Mouse (Mus musculus): ENCODE data around the gene Tox2. TPM values are rescaled to one million over a fixed set of nuclear protein-coding genes. Genes with fewer than 3 reads are reported as not detected.

Tox2 gene
- polyA plus RNA-seq, 1 experiment: 18.4 TPM

GRCm38 (mm10) chr2:163360858-163361623 lies 158.1 kb downstream of the Tox2 start:
- 0 out of 2 replicates have a peak, but pooled peaks cover under 1% of the 10 kb centered on the region for H3K4me1 ChIP-seq (replicated peaks; ENCODE audit: control insufficient read depth, insufficient read depth, low read length)
- WGBS: 94% methylated on average over 16 of the region's 16 CpGs
- H3K36me3 ChIP-seq (ENCODE audit: control insufficient read depth, insufficient read depth, low read length): no peaks in the 10 kb centered on the region
- H3K27ac ChIP-seq (ENCODE audit: control insufficient read depth, insufficient read depth, low read length): no peak overlapping the region
- H3K4me3 ChIP-seq (ENCODE audit: control insufficient read depth, insufficient read depth, low read length): no peak overlapping the region
- no peaks in the 10 kb centered on the region for H3K27me3 ChIP-seq (ENCODE audit: control insufficient read depth, insufficient read depth, low read length)
- no peak for TF ChIP-seq CTCF (IDR thresholded peaks at IDR 0.05; ENCODE audit: borderline replicate concordance, control insufficient read depth, extremely low read depth, insufficient read depth, low read length, poor library complexity)
- TF ChIP-seq POLR2A (IDR thresholded peaks at IDR 0.05; ENCODE audit: control insufficient read depth, extremely low read depth, insufficient read depth, low read length, poor library complexity): no peak
- no peak for DNase-seq

GRCm38 (mm10) chr2:163362940-163363921 lies 160.3 kb downstream of the Tox2 start:
- no peak overlapping the region for H3K4me3 ChIP-seq (ENCODE audit: control insufficient read depth, insufficient read depth, low read length)
- DNase-seq: no peak
- H3K4me1 ChIP-seq (replicated peaks; ENCODE audit: control insufficient read depth, insufficient read depth, low read length): no peaks in the 10 kb centered on the region
- no peaks in the 10 kb centered on the region for H3K36me3 ChIP-seq (ENCODE audit: control insufficient read depth, insufficient read depth, low read length)
- H3K27me3 ChIP-seq (ENCODE audit: control insufficient read depth, insufficient read depth, low read length): no peaks in the 10 kb centered on the region
- WGBS: 86% methylated on average over 12 of the region's 12 CpGs
- TF ChIP-seq CTCF (IDR thresholded peaks at IDR 0.05; ENCODE audit: borderline replicate concordance, control insufficient read depth, extremely low read depth, insufficient read depth, low read length, poor library complexity) (no peak), POLR2A (IDR thresholded peaks at IDR 0.05; ENCODE audit: control insufficient read depth, extremely low read depth, insufficient read depth, low read length, poor library complexity) (no peak)
- H3K27ac ChIP-seq (ENCODE audit: control insufficient read depth, insufficient read depth, low read length): no peak overlapping the region

GRCm38 (mm10) chr2:163364785-163365541 lies 162.0 kb downstream of the Tox2 start:
- H3K27ac ChIP-seq (ENCODE audit: control insufficient read depth, insufficient read depth, low read length): no peak overlapping the region
- WGBS: 83% methylated on average over 18 of the region's 18 CpGs
- H3K36me3 ChIP-seq (ENCODE audit: control insufficient read depth, insufficient read depth, low read length): no peaks in the 10 kb centered on the region
- no peak for DNase-seq
- TF ChIP-seq POLR2A (IDR thresholded peaks at IDR 0.05; ENCODE audit: control insufficient read depth, extremely low read depth, insufficient read depth, low read length, poor library complexity): no peak
- TF ChIP-seq CTCF (IDR thresholded peaks at IDR 0.05; ENCODE audit: borderline replicate concordance, control insufficient read depth, extremely low read depth, insufficient read depth, low read length, poor library complexity): no peak
- no peaks in the 10 kb centered on the region for H3K27me3 ChIP-seq (ENCODE audit: control insufficient read depth, insufficient read depth, low read length)
- no peaks in the 10 kb centered on the region for H3K4me1 ChIP-seq (replicated peaks; ENCODE audit: control insufficient read depth, insufficient read depth, low read length)
- no peak overlapping the region for H3K4me3 ChIP-seq (ENCODE audit: control insufficient read depth, insufficient read depth, low read length)

- Histone ChIP-seq H3K27me3 (ENCODE audit: control insufficient read depth, insufficient read depth, low read length) (no peaks in the 10 kb centered on the region), H3K4me1 (replicated peaks; ENCODE audit: control insufficient read depth, insufficient read depth, low read length) (no peaks in the 10 kb centered on the region), H3K4me3 (ENCODE audit: control insufficient read depth, insufficient read depth, low read length) (no peak overlapping the region), H3K27ac (ENCODE audit: control insufficient read depth, insufficient read depth, low read length) (no peak overlapping the region), H3K36me3 (ENCODE audit: control insufficient read depth, insufficient read depth, low read length) (no peaks in the 10 kb centered on the region)
- TF ChIP-seq POLR2A (IDR thresholded peaks at IDR 0.05; ENCODE audit: control insufficient read depth, extremely low read depth, insufficient read depth, low read length, poor library complexity) (no peak), CTCF (IDR thresholded peaks at IDR 0.05; ENCODE audit: borderline replicate concordance, control insufficient read depth, extremely low read depth, insufficient read depth, low read length, poor library complexity) (no peak)
- no peak for DNase-seq
- 62% methylated on average over 4 of the region's 4 CpGs for WGBS
These were observed 167.2 kb downstream of the Tox2 start for GRCm38 (mm10) chr2:163370175-163370574.

GRCm38 (mm10) chr2:163372627-163373026 lies 169.7 kb downstream of the Tox2 start:
- H3K4me1 ChIP-seq (replicated peaks; ENCODE audit: control insufficient read depth, insufficient read depth, low read length): no peaks in the 10 kb centered on the region
- H3K36me3 ChIP-seq (ENCODE audit: control insufficient read depth, insufficient read depth, low read length): no peaks in the 10 kb centered on the region
- WGBS: 100% methylated on average over 1 of the region's 1 CpGs
- DNase-seq: no peak
- H3K27ac ChIP-seq (ENCODE audit: control insufficient read depth, insufficient read depth, low read length): no peak overlapping the region
- TF ChIP-seq POLR2A (IDR thresholded peaks at IDR 0.05; ENCODE audit: control insufficient read depth, extremely low read depth, insufficient read depth, low read length, poor library complexity): no peak
- no peak for TF ChIP-seq CTCF (IDR thresholded peaks at IDR 0.05; ENCODE audit: borderline replicate concordance, control insufficient read depth, extremely low read depth, insufficient read depth, low read length, poor library complexity)
- no peak overlapping the region for H3K4me3 ChIP-seq (ENCODE audit: control insufficient read depth, insufficient read depth, low read length)
- H3K27me3 ChIP-seq (ENCODE audit: control insufficient read depth, insufficient read depth, low read length): no peaks in the 10 kb centered on the region

Other genes starting within 250 kb of the Tox2 start
- 0.22 and 0.24 TPM in 2 replicates for gene Sgk2, start 215.8 kb upstream of the Tox2 start, polyA plus RNA-seq (2012; rRNA removed)
- gene Ift52, start 185.8 kb upstream of the Tox2 start, polyA plus RNA-seq (2012; rRNA removed): 27.2 and 28.9 TPM in 2 replicates
- gene Mybl2, start 148.4 kb upstream of the Tox2 start, polyA plus RNA-seq (2012; rRNA removed): 29.8 and 44.7 TPM in 2 replicates
- not detected in 2 replicates for gene Gtsf1l, start 115.3 kb upstream of the Tox2 start, polyA plus RNA-seq (2012; rRNA removed)
- gene Jph2, start 194.9 kb downstream of the Tox2 start, polyA plus RNA-seq (2012; rRNA removed): 3.3 and 14.7 TPM in 2 replicates
- 18.5 and 19.3 TPM in 2 replicates for gene Oser1, start 221.6 kb downstream of the Tox2 start, polyA plus RNA-seq (2012; rRNA removed)
- gene Gdap1l1, start 235.4 kb downstream of the Tox2 start, polyA plus RNA-seq (2012; rRNA removed): 1.7 and 3.1 TPM in 2 replicates

Data from thymus, adult 2 months (tissue).